Mouse (Mus musculus) retina, postnatal 7 days (tissue): ENCODE measurements around the gene Grhl1.
"Not testable (repeated sequence)": the region's sequence is repeated elsewhere in the genome, so short reads cannot be mapped to it uniquely, and the experiment has no call there.

ENCODE experiments used
- DNase-seq: peaks from one replicate; pipeline ENCODE4 v3.0.0-alpha.2; 2012; ENCODE audit warnings: low read depth, low spot score

Grhl1 gene

DNA sequence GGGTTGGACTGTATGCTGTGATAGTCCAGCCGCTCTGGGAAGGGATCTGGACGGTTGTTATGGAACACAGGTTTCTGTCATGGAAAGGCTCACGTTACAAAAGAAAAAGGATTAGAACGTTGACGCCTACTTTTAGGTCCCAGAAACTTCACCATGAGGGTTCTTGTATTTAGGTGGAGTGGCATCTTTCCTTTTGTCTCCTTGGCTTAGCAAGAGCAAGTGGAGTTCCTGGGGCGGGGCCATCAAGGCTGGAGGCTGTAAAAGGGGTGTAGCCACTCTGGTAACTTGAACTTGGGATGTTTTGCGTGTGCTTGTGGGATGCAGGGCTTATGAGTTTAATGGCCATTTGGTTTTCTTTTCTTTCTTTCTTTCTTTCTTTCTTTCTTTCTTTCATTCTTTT is 18.3 kb downstream of the Grhl1 start:
- no peak for DNase-seq

GRCm38 (mm10) chr12:24592055-24592454 is 20.0 kb downstream of the Grhl1 start:
- no peak for DNase-seq

DNA sequence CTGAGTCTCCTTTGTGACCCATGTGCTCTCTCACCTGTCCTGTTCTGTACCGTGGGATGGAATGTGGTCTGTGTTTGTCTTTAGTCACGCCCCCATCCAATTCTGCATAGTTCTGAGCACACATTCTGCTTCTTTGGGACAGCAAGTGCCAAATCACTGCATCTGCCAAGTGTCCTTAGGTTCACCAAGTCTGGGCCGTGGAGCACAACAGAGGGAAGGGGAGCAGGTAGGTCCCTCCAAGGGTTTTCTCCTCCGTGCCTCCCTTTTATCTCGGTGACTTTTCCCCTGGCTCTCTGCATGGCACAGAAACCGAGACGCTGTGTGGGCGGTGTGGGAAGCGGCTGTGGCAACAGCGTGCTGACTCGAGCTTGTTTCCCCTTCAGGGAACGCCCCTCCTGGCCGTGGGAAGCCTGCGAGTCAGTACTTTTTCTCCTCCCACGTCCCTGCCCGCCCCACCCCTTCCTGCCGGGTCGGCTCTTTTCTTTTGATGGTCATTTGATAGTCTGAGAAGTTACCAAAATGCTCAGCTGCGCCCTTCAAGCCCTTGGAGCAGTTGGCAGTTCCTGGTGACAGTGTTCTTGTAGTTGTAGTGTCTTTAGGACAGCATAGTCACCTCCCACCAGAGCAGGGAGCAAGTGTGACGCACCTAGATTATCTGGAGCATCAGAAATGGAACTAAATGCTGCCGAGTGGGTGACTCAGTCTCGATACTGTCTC is 21.0 kb downstream of the Grhl1 start:
- DNase-seq, result no peak

- no peak for DNase-seq
Measured at GRCm38 (mm10) chr12:24597376-24597775, 25.3 kb downstream of the Grhl1 start.

DNA sequence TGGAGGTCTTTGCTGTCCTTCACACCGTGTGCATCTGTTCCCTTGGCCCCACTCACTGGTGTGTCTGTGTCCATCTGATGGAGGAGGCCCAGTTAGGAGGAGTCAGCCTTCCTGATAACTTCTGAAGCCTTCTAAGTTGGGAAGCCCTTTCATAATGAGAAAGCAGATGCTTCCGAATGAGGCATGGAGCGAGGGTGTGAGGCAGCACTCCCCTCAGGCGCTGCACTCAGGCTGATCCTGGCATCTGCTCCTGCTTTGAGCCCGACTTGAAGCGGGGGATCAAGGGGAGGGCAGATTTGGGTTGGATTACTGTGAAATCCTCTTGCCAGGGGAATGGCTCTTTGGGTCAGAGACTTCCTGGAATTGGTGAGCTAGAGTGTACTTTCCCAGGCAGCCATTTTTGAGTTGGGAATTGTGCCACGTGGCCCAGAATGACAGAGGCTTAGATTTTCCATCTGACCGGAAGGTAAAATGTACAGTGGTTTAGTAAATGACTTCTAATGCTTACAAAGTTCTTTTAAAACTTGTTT is 27.3 kb downstream of the Grhl1 start:
- peak; percentile 20 for DNase-seq

DNA sequence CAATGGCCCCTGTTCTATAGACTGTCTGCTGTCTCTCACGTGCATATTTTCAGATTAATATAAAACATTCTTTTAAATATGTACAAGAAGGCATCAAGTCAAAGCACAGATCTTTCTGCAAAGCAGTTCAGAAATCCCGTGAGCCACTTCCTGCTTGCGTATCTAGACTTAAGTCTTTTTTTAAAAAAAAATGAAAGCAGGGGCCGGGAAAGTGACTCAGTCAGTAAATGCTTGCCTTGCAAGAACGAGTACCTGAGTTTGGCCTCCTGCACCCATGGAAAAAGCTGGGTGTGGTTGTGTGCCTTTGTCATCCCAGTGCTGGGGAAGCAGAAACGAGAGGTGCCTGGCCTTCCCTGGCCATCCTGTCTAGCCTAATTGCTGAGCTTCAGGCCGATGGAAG is 28.0 kb downstream of the Grhl1 start:
- DNase-seq, result no peak

DNA sequence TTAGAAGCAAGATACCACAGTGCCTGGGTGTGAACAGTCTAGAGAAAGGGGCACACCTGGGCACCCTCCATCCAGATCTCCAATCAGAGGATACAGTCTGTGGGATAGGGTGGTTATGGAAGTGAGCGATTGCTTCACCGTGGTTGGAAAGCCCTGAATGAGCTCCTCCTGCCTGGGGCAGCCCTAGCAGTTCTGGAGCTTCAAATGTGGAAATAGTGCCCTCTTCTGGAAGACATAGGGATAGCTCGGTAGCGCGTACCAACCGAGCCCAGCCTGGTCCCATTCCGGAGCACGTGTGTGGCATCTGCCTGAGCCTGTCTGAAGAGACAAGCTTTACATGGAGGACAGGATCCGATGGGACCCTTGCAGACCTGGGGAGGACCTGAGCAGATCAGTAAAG is 28.7 kb downstream of the Grhl1 start:
- DNase-seq, result peak; percentile 59

DNA sequence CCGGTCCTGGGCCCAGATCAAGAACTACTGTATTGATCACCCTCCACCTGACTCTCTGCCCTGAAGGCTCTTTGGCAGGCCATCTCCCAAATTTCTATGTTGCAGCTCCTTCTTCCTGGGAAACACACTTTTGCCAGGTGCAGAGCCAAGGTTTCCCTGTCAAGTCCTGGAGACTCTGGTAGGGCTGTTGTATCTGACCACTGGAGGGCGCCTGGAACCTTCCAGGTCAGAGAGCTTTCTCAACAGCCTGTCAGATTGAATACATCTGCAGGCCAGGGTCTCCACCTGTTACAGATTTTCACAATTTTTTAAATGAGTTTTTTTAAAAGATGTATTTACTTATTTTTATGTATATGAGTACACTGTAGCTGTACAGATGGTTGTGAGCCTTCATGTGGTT is 31.2 kb downstream of the Grhl1 start:
- peak; percentile 48 for DNase-seq

- no peak for DNase-seq
Measured at GRCm38 (mm10) chr12:24606166-24606565, 34.1 kb downstream of the Grhl1 start.

- no peak for DNase-seq
Measured at GRCm38 (mm10) chr12:24612591-24612990, 40.5 kb downstream of the Grhl1 start.

DNA sequence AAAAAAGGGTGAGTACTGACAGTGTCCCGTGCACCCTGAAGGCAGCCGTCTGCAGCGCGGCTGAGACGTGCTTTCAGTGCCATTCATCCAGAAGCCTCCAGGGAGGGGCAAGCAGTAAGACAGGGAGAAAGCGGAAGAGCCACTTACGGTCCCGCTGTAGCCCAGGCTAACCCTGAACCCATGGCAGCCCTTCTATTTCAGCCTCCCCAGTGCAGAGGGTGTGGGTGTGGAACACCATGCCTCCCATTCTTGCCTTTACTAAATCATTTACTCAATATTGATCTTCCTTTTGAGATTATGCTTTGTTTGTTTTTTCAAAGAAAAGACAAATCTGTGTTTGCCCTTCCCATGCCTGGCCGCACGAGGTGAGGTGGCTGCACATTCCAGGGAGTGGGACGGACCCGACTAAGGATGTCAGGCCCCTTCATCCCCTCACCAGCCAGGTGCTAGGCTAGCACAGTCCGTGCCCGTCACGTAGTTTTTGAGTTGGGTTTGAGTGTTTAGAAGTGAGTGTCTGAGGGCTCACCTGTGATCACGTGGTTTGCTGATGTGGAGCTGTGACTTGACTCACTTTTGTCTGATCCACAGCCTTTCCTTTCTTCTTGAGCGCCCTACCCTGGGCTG is 42.5 kb downstream of the Grhl1 start:
- no peak for DNase-seq

- no peak for DNase-seq
Measured at GRCm38 (mm10) chr12:24615140-24615539, 43.1 kb downstream of the Grhl1 start.

DNA sequence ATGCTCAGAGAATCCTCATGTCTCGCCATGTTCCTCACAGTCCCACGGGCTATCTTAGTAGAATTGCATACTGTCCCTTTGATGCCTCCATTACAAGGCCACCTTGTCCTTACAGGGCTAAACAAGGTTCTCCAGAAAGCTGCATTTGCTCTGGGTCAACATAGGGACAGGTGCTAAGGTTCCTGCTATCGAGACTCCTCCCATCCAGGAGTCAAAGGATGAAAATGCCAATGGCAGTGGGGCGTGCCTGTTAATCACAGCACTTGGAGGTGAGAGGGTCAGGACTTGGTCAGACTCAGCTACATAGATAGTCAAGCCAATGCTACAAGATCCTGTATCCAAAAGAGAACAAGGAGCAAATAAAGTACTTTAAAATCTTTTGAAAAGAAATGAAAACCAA is 47.4 kb downstream of the Grhl1 start:
- DNase-seq, result no peak

GRCm38 (mm10) chr12:24623486-24624251 is 51.6 kb downstream of the Grhl1 start:
- DNase-seq, result no peak

- no peak for DNase-seq
Measured at GRCm38 (mm10) chr12:24626401-24626800, 54.3 kb downstream of the Grhl1 start.

DNA sequence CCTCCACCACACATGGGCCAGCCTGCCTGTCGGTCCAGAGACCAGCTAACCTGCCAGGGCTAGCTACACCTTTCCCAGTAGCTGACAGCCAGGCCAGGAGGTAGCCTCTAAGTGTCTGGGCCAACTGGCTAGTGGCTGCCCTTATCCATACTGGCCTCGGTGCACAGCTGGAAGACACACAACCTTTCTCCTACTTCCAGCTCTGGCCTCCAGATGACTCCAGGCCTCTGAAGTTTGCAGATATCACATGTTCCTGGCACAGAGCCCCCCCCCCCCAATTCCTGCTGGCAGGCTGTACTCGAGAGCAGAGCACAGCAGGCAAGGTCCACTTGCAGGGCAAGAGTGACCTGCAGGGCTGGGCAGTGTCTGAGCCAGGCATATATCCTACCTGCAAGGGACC is 55.1 kb downstream of the Grhl1 start:
- no peak for DNase-seq

DNA sequence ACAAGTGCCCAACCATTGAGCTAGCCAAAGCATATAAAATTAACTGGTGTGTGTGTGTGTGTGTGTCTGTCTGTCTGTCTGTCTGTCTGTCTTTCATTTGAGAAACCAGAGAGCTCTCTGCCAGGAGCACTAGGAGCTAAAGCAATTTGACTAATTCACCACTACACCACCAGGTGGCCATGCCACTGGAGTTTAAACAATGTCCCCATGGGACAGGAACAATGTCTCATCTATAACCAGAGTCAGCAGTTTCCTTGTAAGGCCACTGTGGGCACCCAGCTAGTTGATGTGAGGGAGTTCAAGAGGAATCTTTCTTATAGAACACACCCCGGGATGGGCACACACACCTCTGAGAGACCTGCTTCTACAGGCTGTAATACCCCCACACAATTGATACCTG is 58.1 kb downstream of the Grhl1 start:
- no peak for DNase-seq

- no peak for DNase-seq
Measured at GRCm38 (mm10) chr12:24632404-24632803, 60.3 kb downstream of the Grhl1 start.

- DNase-seq, result no peak
Measured at GRCm38 (mm10) chr12:24633753-24634191, 61.7 kb downstream of the Grhl1 start.

- DNase-seq, result no peak
Measured at GRCm38 (mm10) chr12:24634212-24634611, 62.1 kb downstream of the Grhl1 start.

DNA sequence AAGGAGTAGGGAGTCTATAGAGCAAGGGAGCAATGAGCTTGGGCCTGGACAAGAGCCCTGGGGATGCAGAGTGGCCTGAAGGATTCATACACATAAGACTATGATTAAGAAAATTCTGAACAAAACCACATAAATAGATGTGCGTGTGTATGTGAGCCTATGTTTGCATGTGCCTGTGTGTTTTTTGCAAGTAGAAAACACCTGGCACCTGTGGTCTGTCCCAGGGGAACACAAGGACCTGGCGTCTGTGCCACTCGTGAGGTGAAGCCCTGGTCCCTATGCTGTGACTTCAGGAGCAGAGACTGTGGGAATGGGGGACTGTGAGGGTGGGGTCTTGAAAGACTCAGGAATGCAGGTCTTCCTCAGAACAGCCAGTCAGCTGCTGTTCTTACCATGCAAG is 62.6 kb downstream of the Grhl1 start:
- DNase-seq, result no peak

DNA sequence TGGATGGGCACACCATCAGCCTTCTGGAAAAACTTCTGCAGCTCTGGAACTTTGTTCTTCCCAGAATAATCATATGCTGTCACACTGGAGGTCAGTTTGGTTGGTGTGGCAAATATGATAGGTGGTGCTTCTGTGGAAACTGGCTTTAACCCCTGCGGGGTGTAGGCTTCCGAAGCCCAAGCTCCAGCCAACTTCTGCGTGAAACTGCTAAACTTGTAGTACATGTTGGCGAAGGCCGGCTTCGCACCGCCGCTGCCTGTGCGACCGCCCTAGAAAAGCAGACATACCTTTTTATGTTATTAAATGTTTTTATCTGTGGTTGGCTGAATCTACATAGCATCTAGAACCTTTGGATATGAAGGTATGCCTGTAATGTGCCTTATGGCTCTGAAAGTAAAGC is 66.7 kb downstream of the Grhl1 start:
- DNase-seq, result not testable (repeated sequence)
